Mouse (Mus musculus) urinary bladder, postnatal 36 days (tissue): ENCODE data around the gene Hivep2.
A peak's percentile ranks its signal among the peaks of the same experiment; 100 is the strongest.

Experiments
- DNase-seq, 2 experiments: peaks; one replicate each; pipeline ENCODE4 v3.0.0; 2022; ENCODE audit warnings: low spot score in 2 of 2, mixed read lengths in 1 of 2

Gene Hivep2

DNA sequence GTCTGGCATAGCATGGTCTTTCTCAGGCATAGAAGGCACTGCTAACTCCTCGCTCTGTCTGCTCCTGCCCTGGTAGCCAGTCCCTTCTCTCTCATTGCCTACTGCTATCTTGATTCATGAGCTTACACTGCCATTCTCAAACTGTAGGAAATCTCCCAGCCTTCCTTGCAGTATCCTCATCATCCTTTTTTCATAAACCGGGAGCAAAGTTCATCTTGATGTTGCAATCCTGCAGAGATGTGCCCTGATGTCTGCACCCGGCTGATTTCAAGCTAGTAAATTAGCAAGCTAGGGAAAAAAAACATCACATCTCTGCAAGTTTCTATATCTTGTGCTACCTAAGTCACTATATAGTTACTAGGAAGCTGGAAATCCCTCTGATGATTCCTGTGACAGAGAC lies 179.0 kb downstream of the Hivep2 start:
- DNase-seq = no peak

- no peak for DNase-seq
Observed at GRCm38 (mm10) chr10:14164829-14165228, 199.0 kb downstream of the Hivep2 start.

DNA sequence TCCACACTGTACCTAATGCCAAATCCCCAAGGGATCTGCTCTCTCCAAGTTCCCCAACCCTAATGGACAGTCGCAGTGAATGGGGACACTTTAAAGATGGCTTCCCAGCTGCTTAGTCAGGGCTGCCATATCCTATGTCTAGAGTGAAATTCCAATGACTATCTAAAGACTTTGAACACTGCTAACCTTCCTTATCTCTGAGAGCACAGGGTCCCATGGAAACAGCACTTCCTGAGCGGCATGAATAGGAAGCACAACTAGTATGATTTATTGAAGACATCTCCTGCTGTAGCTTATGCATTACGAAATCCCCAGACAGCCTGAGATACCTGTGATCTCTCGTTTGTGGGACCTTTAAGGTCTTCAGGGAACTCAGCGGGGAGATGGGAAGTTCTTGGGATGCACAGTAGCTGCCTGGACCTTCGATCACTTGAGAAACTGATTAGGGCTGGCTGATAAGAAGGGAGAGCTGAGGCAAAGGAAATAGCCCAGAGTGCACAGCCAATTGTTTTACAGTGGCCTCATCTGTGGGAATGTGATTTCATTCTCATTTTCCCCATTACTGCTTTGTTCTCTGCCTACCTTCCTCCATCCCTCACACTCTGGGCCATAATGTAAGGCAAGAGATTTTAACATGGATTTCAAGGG lies 202.4 kb downstream of the Hivep2 start:
- DNase-seq = no peak

DNA sequence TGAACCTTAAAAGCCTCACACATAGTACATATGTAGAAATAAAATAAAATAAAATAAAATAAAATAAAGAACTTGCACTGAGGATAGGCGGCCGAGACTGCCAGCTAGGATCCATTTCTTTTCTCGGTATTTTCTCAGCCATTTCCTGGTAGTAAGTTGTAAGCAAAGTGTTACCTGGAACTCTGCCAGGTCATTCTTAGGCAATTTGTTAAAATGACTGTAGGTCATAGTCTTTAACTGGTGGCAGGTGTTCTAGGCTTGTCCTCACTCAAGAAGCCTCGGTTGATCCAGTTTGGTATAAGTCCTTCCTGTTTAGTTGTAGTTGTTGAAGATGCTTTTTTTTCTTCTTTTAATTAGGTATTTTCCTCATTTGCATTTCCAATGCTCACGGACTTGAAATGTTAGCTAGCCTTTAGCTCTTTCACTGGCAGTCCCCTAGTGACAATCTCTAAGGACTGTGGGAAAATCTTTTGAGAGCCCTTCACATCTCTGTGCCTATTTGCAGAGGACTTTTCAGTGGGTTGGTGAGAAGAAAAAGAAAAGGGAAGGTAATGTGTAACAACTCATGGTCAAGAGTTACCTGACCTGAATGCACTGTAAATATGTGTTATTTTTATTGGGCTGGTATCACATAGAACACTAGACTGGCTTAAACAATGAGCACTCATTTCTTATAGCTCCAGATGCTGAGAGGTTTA lies 203.1 kb downstream of the Hivep2 start:
- DNase-seq = no peak

- no peak for DNase-seq
Observed at GRCm38 (mm10) chr10:14174124-14174523, 208.2 kb downstream of the Hivep2 start.

- DNase-seq = no peak
Observed at GRCm38 (mm10) chr10:14179424-14180339, 213.8 kb downstream of the Hivep2 start.

DNA sequence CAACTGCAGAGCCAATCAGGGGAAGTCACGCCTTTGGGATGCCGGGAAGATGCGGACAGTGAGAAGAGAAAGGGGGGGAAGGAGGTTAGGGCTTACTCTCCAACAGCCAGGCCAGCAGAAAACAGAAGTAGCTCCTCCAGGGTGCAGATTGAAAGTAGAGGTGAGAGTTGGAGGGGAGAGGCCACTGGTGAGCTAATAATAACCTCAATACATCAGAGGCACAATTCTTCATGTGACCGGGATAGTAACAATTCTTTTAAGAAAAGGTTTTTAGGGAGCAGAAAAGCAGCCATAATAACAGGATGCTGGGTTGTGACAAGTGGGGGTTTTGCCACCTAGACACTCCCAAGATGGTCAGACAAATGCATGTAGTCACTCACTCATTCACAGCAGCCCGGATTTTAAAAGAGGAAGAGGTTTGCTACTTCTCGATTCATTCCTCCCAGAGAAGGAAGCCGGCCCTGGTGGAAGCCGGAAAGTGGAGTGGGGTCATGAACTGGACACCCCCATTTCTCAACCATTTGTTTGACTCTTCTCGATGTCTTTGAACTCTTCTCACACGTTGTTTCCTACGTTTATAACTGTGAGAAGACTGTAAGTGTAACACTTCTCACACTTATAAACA lies 220.6 kb downstream of the Hivep2 start:
- DNase-seq = no peak

- DNase-seq = no peak
Observed at GRCm38 (mm10) chr10:14189050-14189449, 223.2 kb downstream of the Hivep2 start.

DNA sequence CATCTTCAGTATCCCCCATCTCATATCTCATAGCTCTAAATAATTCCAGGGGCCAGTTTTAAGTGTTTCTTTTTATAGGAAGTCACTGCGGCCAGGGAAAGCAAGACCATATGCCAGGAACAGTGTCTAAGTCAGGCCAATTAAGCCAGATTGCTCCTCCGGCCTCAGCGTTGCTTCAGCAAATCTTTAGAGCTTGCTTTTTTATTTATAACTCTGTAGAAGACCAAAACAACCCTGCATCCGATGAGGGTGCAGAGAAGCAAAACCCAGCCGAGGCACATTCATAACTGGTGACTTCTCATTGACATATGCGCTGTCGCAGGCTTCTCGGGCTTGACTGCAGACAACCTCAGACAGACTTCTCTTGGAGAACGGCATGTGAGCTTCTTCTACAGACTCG lies 225.3 kb downstream of the Hivep2 start:
- DNase-seq = no peak

DNA sequence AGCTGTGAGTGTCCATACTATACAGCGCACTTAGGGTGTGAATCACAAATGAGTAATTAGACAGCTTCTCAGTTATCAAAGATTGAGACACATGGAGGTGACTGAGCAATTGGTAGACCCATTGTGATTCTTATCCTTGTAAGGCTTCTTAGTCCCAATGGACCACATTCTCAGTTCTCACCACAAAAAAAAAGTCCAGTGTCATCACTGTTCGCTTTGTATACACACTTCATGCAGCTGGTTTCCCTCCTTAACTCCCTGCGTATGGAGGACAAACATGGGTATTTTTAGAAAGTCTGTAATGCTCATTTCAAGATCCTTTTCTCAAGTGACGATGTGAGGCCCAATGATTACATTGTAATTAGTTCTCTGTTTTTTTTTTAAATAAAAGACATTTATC lies 226.3 kb downstream of the Hivep2 start:
- no peak for DNase-seq

GRCm38 (mm10) chr10:14193702-14194101 lies 227.8 kb downstream of the Hivep2 start:
- no peak for DNase-seq

DNA sequence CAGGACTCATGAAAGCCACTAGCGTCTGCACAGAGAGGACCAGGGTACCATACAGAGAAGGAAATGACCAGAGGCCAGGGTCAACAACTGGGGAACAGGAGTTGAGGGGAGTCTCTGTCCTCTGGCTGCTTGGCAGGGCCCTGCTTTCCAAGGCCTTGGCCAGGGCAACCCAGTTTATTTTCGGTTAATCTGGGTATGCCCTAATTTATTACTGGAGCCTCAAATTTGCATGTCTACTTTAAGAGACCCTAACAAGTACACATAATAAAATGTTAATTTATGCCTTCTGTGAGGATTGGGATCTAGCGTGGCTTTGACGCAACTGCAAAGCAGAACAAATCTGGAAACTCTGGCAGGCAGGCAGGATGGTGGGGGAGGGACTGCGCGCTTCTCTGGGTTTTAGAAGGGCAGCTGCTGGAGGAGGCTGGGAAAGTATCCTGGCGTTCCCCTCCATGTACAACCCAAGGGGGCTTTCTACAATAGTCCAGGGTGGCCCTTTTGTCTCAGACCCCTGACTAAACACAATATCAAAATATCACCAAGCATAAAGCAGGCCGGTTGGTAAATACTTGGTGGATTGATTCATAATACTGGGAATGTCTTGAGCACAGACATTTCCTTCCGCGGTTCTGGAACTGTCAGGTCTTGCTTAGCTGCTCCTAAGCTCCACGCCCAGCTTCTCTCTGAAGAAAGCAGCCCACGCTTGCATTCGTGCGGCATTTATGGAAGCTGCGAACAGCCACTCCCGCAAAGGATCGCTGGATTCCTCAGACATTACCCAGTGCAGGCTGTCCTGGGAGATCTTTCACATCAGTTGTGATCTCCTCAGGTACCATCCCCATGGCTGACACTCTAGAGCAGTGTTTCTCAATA lies 230.1 kb downstream of the Hivep2 start:
- peak in 1 of 2 experiments; percentile 33 for DNase-seq

GRCm38 (mm10) chr10:14196785-14197184 lies 230.9 kb downstream of the Hivep2 start:
- no peak for DNase-seq

DNA sequence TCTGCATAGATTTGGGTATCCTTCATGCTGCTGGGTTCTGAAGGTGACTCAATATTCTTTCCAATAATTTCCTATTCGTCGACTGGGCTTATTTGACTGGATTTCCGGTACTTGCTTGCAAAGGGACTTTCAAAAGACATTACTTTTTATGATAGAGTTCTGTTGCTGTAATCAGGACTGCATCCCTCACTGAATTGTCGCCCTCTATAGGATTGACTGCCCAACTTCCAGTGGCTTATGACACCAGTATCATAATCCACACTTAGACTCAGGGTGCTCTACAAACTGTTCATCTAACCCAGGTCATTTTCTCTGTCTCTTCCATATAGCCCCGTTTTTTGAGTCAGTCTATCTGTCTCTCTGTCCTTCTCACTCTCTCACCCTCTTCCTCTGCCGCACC lies 231.4 kb downstream of the Hivep2 start:
- no peak for DNase-seq

DNA sequence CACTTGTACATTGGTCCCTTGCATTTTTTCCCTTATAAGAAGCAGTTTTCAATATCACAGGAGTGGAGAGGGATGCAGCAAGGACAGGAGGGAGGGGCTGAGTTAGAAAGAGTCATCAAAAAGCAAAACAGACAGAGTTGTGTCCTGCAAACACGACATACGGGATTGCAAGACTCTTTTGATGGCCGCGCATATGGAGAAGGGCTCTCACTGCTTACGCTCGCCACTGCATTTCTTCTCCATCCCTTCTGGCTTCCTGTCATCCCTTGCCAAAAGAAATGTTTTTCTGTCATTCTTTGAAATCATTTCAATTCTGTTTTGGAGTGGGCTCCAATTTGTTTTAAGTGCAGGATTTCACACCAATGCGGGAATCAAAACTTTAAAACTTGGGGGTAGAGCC lies 233.5 kb downstream of the Hivep2 start:
- DNase-seq = no peak

DNA sequence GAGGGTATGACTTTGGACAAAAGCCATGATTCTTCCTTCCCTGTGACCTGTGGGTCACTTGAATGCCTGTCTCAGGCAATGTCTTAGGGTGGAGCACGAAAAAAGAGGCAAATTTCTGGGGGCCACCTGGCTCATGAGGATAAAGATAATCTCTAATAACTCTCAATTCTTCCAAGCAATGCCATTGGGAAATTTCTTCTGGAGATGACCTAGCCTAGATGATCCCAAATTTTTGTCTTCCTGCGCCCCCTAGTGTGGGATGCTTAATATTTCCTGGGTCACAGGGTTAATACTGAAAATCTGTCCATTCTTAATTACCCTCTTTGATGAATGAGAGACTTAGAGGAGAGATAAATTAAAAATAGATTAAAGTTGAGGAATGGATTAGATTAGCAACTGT lies 234.4 kb downstream of the Hivep2 start:
- peak; percentile 38 to 55 for DNase-seq
